In genomic region chr6:51454949-51455348, GRCm38 (mm10) we compare ENCODE assay signal across 17 mouse cellular contexts. TPM values are rescaled to one million over a fixed set of nuclear protein-coding genes. Genes with fewer than 3 reads are reported as not detected.
"Had no signal": no experiment of that assay in that cellular context is flagged by ENCODE, and none has a peak within 500 bp of the region (broad histone marks: within the 10 kb centered on the region; RNA-seq: fewer than 3 reads in every experiment).

No protein-coding gene starts in this region.

- H3K4me1 ChIP-seq: neural tube, embryonic 12.5 days had no signal

- DNase-seq: kidney, adult 8-10 months; kidney, postnatal 4 days; left cerebral cortex, postnatal 4 days; lung, adult 2 months; lung, postnatal 36 days; right cerebral cortex, postnatal 4 days; spleen, adult 18-20 months; thymus, adult 18-20 months; thymus, postnatal 25 days had no signal

- ATAC-seq: inflammation-experienced regulatory T-cells, adult 6 months; intestine, postnatal 0 days; lung, postnatal 0 days had no signal

- H3K4me3 ChIP-seq: layer of hippocampus, adult 2 months; neural tube, embryonic 12.5 days had no signal

- H3K9me3 ChIP-seq: neural tube, embryonic 12.5 days had no signal

- H3K4me2 ChIP-seq: neural tube, embryonic 12.5 days had no signal

- H3K27ac ChIP-seq: kidney, postnatal 0 days; layer of hippocampus, adult 2 months; liver, embryonic 14.5 days; neural tube, embryonic 12.5 days had no signal

- H3K9ac ChIP-seq: liver, embryonic 14.5 days; neural tube, embryonic 12.5 days had no signal

- H3K27me3 ChIP-seq: neural tube, embryonic 12.5 days had no signal

RNA-seq across cellular contexts. Expression of gene Nfe2l3, which starts 22.5 kb away (rescaled TPM):
- total RNA-seq: megakaryocyte progenitor cell, adult 5-6 weeks had no signal
